Mouse (Mus musculus): Measurements from ENCODE around the gene Ercc2. TPM values are rescaled to one million over a fixed set of nuclear protein-coding genes. Genes with fewer than 3 reads are reported as not detected.
A peak's percentile ranks its signal among the peaks of the same experiment; 100 is the strongest.

Ercc2 gene
- polyA plus RNA-seq, 1 experiment from 2014 or later: 11.8 TPM

- ATAC-seq (ENCODE audit: insufficient number of reproducible peaks, low FRiP score, low TSS enrichment, low read depth): no peak
Observed at GRCm38 (mm10) chr7:19363881-19364280, 17.9 kb upstream of the Ercc2 start.

DNA sequence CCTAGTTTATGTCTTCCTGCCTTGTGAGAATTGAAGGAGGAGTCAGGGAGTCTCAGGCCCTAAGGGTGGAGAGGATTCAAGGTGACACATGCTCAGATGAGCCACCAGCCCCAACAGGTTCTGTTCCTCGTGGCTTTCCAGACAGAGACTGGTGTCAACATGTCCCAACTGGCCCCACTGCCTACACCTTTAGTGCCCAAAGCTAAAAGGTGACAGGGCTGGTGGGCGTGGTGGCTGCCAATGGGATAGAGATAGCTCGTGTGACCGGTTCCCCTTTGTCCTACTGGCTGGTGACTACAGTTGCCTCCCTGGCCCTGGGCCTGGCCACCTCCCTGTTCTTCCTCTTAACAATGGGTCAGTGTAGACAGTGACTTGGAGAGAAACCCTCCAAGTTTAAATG, 16.4 kb upstream of the Ercc2 start:
- H3K36me3 ChIP-seq (ENCODE audit: control insufficient read depth, insufficient read depth, low read length): no peaks in the 10 kb centered on the region
- no peak overlapping the region for H3K4me2 ChIP-seq (ENCODE audit: low read depth, severe bottlenecking)
- no peaks in the 10 kb centered on the region for H3K9me3 ChIP-seq (ENCODE audit: control insufficient read depth, low read length)
- WGBS: 75% methylated on average over 4 of the region's 4 CpGs
- H3K4me1 ChIP-seq (ENCODE audit: control insufficient read depth, insufficient read depth, low read length): peaks cover 14% of the 10 kb centered on the region
- H3K9ac ChIP-seq (ENCODE audit: low read length): no peak overlapping the region
- H3K4me3 ChIP-seq (ENCODE audit: low read depth, low read length): no peak overlapping the region
- ATAC-seq (ENCODE audit: insufficient number of reproducible peaks, low FRiP score, low TSS enrichment, low read depth): no peak
- no peak for DNase-seq (ENCODE audit: low spot score)
- 0 out of 2 replicates have a peak, but pooled peaks cover 6% of the 10 kb centered on the region for H3K27me3 ChIP-seq (ENCODE audit: control insufficient read depth, insufficient read depth, low read length)
- no peak overlapping the region for H3K27ac ChIP-seq (replicated peaks; ENCODE audit: low read depth, low read length)

More at GRCm38 (mm10) chr7:19363881-19364280, 17.9 kb upstream of the Ercc2 start:
- peak; percentile 80 for DNase-seq (ENCODE audit: low spot score)
- Histone ChIP-seq H3K9ac (ENCODE audit: low read length) (no peak overlapping the region), H3K4me3 (ENCODE audit: low read depth, low read length) (no peak overlapping the region), H3K4me1 (ENCODE audit: control insufficient read depth, insufficient read depth, low read length) (peaks cover 10% of the 10 kb centered on the region), H3K9me3 (ENCODE audit: control insufficient read depth, low read length) (no peaks in the 10 kb centered on the region), H3K27me3 (ENCODE audit: control insufficient read depth, insufficient read depth, low read length) (0 out of 2 replicates have a peak, but pooled peaks cover 2% of the 10 kb centered on the region), H3K4me2 (ENCODE audit: low read depth, severe bottlenecking) (no peak overlapping the region), H3K36me3 (ENCODE audit: control insufficient read depth, insufficient read depth, low read length) (no peaks in the 10 kb centered on the region), H3K27ac (replicated peaks; ENCODE audit: low read depth, low read length) (no peak overlapping the region)
- 1% methylated on average over 18 of the region's 18 CpGs for WGBS

- Histone ChIP-seq H3K27ac (replicated peaks; ENCODE audit: low read depth, low read length) (no peak overlapping the region), H3K9ac (ENCODE audit: low read length) (no peak overlapping the region), H3K4me2 (ENCODE audit: low read depth, severe bottlenecking) (no peak overlapping the region), H3K36me3 (ENCODE audit: control insufficient read depth, insufficient read depth, low read length) (no peaks in the 10 kb centered on the region), H3K27me3 (ENCODE audit: control insufficient read depth, insufficient read depth, low read length) (0 out of 2 replicates have a peak, but pooled peaks cover 4% of the 10 kb centered on the region), H3K4me3 (ENCODE audit: low read depth, low read length) (no peak overlapping the region), H3K9me3 (ENCODE audit: control insufficient read depth, low read length) (no peaks in the 10 kb centered on the region), H3K4me1 (ENCODE audit: control insufficient read depth, insufficient read depth, low read length) (peaks cover 4% of the 10 kb centered on the region; the same call in 1 of the 2 replicates)
- WGBS: 19% methylated on average over 16 of the region's 16 CpGs
- ATAC-seq (ENCODE audit: insufficient number of reproducible peaks, low FRiP score, low TSS enrichment, low read depth): no peak
- peak; percentile 70 for DNase-seq (ENCODE audit: low spot score)
Observed at GRCm38 (mm10) chr7:19368380-19368779, 13.4 kb upstream of the Ercc2 start.

DNA sequence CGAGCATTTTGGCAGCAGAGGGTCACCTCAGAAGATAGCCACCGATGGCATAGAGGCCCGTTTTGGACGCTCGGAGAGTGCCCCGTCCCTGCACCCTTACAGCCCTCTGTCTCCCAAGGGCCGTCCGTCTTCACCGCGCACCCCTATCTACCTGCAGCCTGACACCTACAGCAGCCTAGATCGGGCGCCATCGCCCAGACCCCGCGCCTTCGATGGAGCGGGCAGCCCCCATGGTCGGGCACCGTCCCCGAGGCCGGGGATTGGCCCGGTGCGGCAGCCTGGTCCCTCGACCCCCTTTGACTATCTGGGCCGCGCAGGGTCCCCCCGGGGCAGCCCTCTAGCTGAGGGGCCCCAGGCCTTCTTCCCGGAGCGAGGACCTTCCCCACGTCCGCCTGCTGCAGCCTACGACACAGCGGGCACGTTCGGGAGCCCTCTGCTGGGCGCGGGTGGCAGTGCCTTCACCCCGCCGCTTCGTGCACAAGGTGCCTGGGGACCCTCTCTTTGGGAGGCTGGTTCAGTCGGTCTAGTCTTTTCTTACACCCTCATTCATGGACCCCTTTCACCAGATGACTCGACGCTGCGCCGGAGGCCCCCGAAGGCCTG, 11.9 kb upstream of the Ercc2 start:
- no peak overlapping the region for H3K27ac ChIP-seq (replicated peaks; ENCODE audit: low read depth, low read length)
- WGBS: 15% methylated on average over 46 of the region's 46 CpGs

DNA sequence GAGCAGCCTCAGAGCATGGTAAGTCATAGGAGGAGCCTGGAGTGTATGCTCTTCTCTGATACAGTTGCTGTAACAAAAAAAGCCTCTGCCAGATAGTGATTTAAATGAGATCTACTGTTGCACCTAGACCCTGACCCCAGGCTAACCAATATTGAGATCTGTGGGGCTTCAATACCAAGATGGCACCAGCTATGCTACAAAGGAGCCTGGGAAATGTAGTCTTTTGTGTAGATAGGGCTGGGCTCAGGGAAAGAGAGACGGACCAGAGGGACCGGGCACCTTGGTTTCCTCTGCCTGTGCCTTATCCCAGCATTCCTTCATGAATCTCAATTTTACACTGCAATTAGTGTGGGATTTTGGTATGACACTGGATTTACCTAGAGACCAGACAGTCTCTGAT, 8.4 kb upstream of the Ercc2 start:
- H3K9ac ChIP-seq (ENCODE audit: low read length): no peak overlapping the region
- DNase-seq (ENCODE audit: low spot score): no peak
- 86% methylated on average over 2 of the region's 2 CpGs for WGBS
- 0 out of 2 replicates have a peak, but pooled peaks cover 4% of the 10 kb centered on the region for H3K27me3 ChIP-seq (ENCODE audit: control insufficient read depth, insufficient read depth, low read length)
- no peak overlapping the region for H3K27ac ChIP-seq (replicated peaks; ENCODE audit: low read depth, low read length)
- H3K36me3 ChIP-seq (ENCODE audit: control insufficient read depth, insufficient read depth, low read length): no peaks in the 10 kb centered on the region
- no peaks in the 10 kb centered on the region for H3K9me3 ChIP-seq (ENCODE audit: control insufficient read depth, low read length)
- no peak overlapping the region for H3K4me3 ChIP-seq (ENCODE audit: low read depth, low read length)
- no peak for ATAC-seq (ENCODE audit: insufficient number of reproducible peaks, low FRiP score, low TSS enrichment, low read depth)
- no peak overlapping the region for H3K4me2 ChIP-seq (ENCODE audit: low read depth, severe bottlenecking)
- peaks cover 4% of the 10 kb centered on the region; the same call in 1 of the 2 replicates for H3K4me1 ChIP-seq (ENCODE audit: control insufficient read depth, insufficient read depth, low read length)

More for the DNA sequence above, 11.9 kb upstream of the Ercc2 start:
- H3K4me3 ChIP-seq (ENCODE audit: low read depth, low read length): peak overlapping the region; percentile 29
- H3K9me3 ChIP-seq (ENCODE audit: control insufficient read depth, low read length): no peaks in the 10 kb centered on the region
- no peaks in the 10 kb centered on the region for H3K36me3 ChIP-seq (ENCODE audit: control insufficient read depth, insufficient read depth, low read length)
- peak overlapping the region; percentile 58 for H3K4me2 ChIP-seq (ENCODE audit: low read depth, severe bottlenecking)
- peak overlapping the region; percentile 48 for H3K9ac ChIP-seq (ENCODE audit: low read length)
- H3K4me1 ChIP-seq (ENCODE audit: control insufficient read depth, insufficient read depth, low read length): peaks cover 4% of the 10 kb centered on the region; the same call in 1 of the 2 replicates
- ATAC-seq (ENCODE audit: insufficient number of reproducible peaks, low FRiP score, low TSS enrichment, low read depth) (0 out of 2 replicates have a peak, but pooled peaks have one; percentile 40), DNase-seq (ENCODE audit: low spot score) (peak; percentile 81)
- 0 out of 2 replicates have a peak, but pooled peaks cover 4% of the 10 kb centered on the region for H3K27me3 ChIP-seq (ENCODE audit: control insufficient read depth, insufficient read depth, low read length)

DNA sequence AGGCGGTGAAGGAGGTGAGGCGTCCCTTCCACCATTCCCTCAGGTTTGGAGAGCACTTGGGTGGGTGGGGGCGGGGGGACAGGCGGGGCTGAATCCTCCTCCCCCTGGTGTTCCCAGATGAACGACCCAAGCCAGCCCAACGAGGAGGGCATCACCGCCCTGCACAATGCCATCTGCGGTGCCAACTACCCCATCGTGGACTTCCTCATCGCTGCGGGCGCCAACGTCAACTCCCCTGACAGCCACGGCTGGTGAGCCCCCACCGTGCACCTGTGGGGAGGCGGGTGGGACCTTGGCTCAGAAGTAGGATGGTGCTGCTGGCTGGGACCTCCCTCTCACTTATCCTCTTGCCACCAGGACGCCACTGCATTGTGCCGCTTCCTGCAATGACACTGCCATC, 6.4 kb upstream of the Ercc2 start:
- Histone ChIP-seq H3K9me3 (ENCODE audit: control insufficient read depth, low read length) (no peaks in the 10 kb centered on the region), H3K9ac (ENCODE audit: low read length) (no peak overlapping the region), H3K36me3 (ENCODE audit: control insufficient read depth, insufficient read depth, low read length) (no peaks in the 10 kb centered on the region), H3K4me2 (ENCODE audit: low read depth, severe bottlenecking) (no peak overlapping the region), H3K4me1 (ENCODE audit: control insufficient read depth, insufficient read depth, low read length) (no peaks in the 10 kb centered on the region), H3K27ac (replicated peaks; ENCODE audit: low read depth, low read length) (no peak overlapping the region), H3K27me3 (ENCODE audit: control insufficient read depth, insufficient read depth, low read length) (no peaks in the 10 kb centered on the region), H3K4me3 (ENCODE audit: low read depth, low read length) (no peak overlapping the region)
- 75% methylated on average over 18 of the region's 18 CpGs for WGBS
- ATAC-seq (ENCODE audit: insufficient number of reproducible peaks, low FRiP score, low TSS enrichment, low read depth): no peak
- DNase-seq (ENCODE audit: low spot score): no peak

- Histone ChIP-seq H3K4me3 (ENCODE audit: low read depth, low read length) (no peak overlapping the region), H3K4me2 (ENCODE audit: low read depth, severe bottlenecking) (no peak overlapping the region), H3K27me3 (ENCODE audit: control insufficient read depth, insufficient read depth, low read length) (no peaks in the 10 kb centered on the region), H3K36me3 (ENCODE audit: control insufficient read depth, insufficient read depth, low read length) (no peaks in the 10 kb centered on the region), H3K27ac (replicated peaks; ENCODE audit: low read depth, low read length) (no peak overlapping the region), H3K9ac (ENCODE audit: low read length) (no peak overlapping the region), H3K4me1 (ENCODE audit: control insufficient read depth, insufficient read depth, low read length) (no peaks in the 10 kb centered on the region), H3K9me3 (ENCODE audit: control insufficient read depth, low read length) (no peaks in the 10 kb centered on the region)
- no peak for ATAC-seq (ENCODE audit: insufficient number of reproducible peaks, low FRiP score, low TSS enrichment, low read depth)
- WGBS: 90% methylated on average over 4 of the region's 4 CpGs
- DNase-seq (ENCODE audit: low spot score): no peak
Observed at GRCm38 (mm10) chr7:19376019-19376418, 5.8 kb upstream of the Ercc2 start.

- 68% methylated on average over 8 of the region's 8 CpGs for WGBS
- Histone ChIP-seq H3K27me3 (ENCODE audit: control insufficient read depth, insufficient read depth, low read length) (no peaks in the 10 kb centered on the region), H3K4me2 (ENCODE audit: low read depth, severe bottlenecking) (no peak overlapping the region), H3K4me3 (ENCODE audit: low read depth, low read length) (no peak overlapping the region), H3K27ac (replicated peaks; ENCODE audit: low read depth, low read length) (no peak overlapping the region), H3K9me3 (ENCODE audit: control insufficient read depth, low read length) (no peaks in the 10 kb centered on the region), H3K4me1 (ENCODE audit: control insufficient read depth, insufficient read depth, low read length) (peaks cover 4% of the 10 kb centered on the region; the same call in 1 of the 2 replicates), H3K9ac (ENCODE audit: low read length) (no peak overlapping the region), H3K36me3 (ENCODE audit: control insufficient read depth, insufficient read depth, low read length) (no peaks in the 10 kb centered on the region)
- ATAC-seq (ENCODE audit: insufficient number of reproducible peaks, low FRiP score, low TSS enrichment, low read depth): no peak
- no peak for DNase-seq (ENCODE audit: low spot score)
Observed at GRCm38 (mm10) chr7:19378049-19378448, 3.8 kb upstream of the Ercc2 start.

Measured in limb, embryonic 11.5 days (tissue).